Mouse (Mus musculus): ENCODE results near the gene Exosc7.
A peak's percentile ranks its signal among the peaks of the same experiment; 100 is the strongest.

Exosc7 gene

GRCm38 (mm10) chr9:123112805-123113521 lies at the start of gene Exosc7, which contains the start of gene Zdhhc3:
Gene Exosc7, plus strand, starts transcription at chr9:123113215.
Gene Zdhhc3, minus strand, starts transcription at chr9:123113205.
- peak; percentile 95 for DNase-seq

DNA sequence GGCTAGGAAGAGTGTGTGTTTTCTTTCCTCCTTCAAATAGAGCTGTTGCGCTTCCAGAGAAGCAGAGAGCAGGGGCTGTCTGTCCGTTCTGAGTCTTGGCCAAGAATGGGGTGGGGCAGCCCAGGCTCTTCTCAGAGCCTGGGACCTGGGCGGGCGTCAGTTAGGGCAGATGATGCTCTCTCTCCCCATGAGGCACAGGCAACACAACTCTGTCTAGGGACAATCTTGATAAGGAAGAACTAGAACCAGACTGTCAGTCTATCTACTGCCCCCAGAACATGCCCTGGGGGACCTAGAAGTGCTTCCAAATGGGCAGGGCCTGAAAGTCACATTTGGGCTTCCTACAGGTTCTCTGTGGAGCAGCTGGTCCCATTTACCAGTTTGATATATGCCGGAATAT lies 33.9 kb upstream of the Exosc7 start:
- DNase-seq, result no peak

GRCm38 (mm10) chr9:123080355-123080754 lies 32.7 kb upstream of the Exosc7 start:
- no peak for DNase-seq

DNA sequence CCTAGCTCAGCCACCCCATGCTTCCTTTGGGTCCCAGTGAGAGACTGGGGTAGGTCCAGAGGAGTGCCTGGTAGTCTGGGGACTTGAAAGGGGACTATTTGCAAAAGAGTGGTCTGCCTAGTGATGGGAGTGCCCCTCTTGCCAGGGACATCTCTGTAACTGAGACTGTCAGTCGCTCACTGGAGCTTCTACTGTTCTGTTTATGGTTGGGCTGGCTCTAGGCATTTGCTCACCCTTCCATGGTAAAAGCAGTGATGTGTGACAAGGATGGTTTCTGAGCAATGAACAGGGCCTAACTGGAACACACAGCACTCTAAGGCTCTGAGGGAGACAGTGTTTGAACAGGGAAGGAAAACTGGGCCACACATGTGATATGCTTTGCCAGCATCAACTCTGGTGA lies 32.2 kb upstream of the Exosc7 start:
- DNase-seq, result peak; percentile 1

DNA sequence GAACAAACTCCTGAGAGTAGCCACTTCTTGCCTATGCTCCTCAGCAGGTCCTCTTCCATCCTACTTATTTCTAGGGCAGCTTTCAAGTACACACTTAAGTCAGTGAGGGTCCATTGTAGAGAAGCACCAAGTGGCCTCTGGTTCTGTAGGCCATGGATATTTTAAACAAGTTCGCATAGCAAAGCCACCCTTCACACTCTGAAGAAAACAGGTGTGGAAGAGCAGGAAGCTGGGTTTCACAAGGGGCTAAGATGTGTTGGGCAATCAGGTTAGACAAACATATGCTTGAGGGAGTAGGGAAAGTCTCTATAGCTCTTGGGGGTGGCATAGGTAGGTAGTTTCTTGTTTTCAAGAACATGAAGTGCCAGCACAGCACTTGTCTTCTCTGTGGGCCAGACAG lies 27.6 kb upstream of the Exosc7 start:
- DNase-seq, result no peak

- no peak for DNase-seq
Observed at GRCm38 (mm10) chr9:123087558-123087957, 25.5 kb upstream of the Exosc7 start.

- DNase-seq, result no peak
Observed at GRCm38 (mm10) chr9:123090844-123091243, 22.2 kb upstream of the Exosc7 start.

- DNase-seq, result no peak
Observed at GRCm38 (mm10) chr9:123099631-123100455, 13.2 kb upstream of the Exosc7 start.

DNA sequence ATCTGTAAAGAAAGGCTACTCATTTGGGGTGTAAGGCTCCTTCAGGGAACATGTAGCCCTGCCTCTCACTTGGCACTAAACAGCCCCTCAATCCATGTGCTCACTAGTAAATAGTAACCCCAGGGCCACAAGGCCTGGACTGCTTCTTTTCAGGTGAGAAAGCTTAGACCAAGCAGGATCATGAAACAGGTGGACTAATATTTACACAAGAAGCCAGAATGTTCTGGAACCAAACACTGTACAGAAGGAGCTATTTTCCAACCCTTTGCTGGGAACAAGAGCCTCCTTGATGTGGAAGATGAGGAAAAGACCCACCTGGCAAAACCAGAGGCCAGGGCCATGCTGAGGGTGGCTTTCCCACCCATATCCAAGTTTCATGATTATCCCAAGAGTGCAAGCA lies 9.6 kb upstream of the Exosc7 start:
- no peak for DNase-seq

GRCm38 (mm10) chr9:123104362-123104761 lies 8.7 kb upstream of the Exosc7 start:
- DNase-seq, result no peak

DNA sequence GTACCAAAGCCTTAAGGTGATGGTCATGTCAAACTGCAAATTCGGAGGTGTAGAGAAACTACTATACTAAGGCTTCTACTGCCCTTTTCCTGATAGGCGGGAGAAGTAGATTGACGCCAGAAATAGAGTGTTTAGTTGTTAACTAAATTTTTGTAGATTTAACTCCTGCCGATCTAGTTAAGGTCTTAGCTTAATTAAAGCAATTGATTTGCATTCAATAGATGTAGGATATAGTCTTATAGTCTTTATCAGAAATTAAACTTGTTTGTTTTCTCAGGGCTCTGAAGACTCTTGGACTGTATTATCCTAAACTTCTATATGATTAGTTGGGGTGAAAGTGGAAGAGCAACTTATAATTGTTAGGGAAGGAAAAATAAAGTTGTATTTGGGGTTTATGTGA lies 5.8 kb upstream of the Exosc7 start:
- peak; percentile 2 for DNase-seq

DNA sequence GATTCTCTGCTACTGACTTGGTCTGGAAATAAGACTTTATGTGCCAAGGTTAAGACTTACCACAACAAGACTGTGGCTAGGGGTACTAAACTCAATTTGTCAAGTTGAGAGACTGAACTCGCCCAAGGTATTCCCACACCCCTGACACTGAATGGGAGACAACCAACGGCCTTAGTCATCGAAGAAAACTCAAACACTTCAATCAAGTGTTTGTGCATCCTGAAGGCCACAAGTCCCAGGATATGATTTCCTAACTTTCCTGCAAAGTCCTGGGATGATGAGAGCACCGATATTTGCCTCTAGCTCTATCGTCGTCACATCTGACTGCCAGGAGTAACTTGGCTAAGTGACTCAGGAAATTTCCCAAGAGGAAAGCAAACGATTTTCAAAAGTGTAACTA lies 3.8 kb upstream of the Exosc7 start:
- DNase-seq, result no peak

- DNase-seq, result peak; percentile 4
Observed at GRCm38 (mm10) chr9:123111751-123112221, 1.2 kb upstream of the Exosc7 start.

GRCm38 (mm10) chr9:123113931-123114330 lies 916 bp downstream of the Exosc7 start:
- no peak for DNase-seq

DNA sequence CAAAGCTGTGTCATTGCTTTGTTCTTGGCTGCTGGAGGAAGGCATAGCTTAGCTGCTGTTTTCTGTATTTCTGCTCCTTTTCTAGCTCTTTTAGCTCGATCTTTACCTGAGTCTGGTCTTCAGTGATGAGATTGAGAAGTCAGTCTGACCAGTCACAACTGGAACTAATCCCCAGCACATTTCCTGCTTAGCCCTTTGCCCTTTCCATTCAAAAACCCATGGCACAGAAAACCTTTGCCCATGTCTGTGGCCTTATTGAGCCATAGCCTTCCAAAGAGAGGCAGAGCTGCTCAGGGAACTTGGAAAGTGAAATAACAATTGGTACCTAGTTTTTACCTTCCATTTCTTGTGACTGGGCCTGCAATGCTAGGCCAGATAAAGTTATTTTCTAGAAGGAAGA lies 2.6 kb downstream of the Exosc7 start:
- DNase-seq, result no peak

- no peak for DNase-seq
Observed at GRCm38 (mm10) chr9:123123017-123123416, 10.0 kb downstream of the Exosc7 start.

DNA sequence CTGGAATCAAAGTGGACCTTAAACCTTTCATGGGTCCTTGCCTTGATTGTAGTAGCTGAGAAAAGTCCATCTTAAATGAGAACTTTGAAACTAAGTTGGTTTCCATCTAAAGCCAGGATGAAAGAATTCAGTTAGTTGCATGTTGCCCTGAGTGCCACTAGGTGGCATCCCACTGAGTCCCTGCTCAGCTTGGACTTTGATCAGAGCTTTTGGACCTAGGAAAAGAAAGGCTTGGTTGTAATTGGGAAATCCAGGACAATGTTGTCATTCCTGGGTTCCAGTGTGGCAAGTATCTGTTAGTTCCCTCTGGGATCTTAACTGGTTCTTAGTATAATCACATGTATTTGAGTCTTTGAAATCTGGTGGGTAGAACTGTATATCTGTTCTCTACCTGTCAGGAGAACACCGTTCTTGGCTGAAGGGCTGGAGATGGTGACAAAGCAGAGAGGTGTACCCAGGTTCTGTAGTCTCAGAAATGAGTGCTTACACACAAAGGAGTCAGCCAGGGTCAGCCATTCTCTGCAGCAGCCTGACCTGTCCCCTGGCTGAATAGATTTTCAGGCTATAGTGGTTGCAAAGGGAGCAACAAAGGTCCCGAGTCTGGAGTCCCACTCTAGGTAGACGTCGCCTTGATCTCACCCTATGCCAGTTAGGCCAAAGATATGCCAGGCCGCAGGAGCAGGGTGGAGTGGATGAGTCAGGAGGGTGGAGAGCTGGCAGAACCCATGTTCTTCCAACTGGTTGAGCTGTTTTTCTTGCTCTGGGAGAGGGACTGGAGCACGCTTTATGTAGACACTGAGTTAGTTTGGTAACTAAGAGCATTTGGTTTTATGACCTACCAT lies 10.8 kb downstream of the Exosc7 start:
- DNase-seq, result peak; percentile 17

DNA sequence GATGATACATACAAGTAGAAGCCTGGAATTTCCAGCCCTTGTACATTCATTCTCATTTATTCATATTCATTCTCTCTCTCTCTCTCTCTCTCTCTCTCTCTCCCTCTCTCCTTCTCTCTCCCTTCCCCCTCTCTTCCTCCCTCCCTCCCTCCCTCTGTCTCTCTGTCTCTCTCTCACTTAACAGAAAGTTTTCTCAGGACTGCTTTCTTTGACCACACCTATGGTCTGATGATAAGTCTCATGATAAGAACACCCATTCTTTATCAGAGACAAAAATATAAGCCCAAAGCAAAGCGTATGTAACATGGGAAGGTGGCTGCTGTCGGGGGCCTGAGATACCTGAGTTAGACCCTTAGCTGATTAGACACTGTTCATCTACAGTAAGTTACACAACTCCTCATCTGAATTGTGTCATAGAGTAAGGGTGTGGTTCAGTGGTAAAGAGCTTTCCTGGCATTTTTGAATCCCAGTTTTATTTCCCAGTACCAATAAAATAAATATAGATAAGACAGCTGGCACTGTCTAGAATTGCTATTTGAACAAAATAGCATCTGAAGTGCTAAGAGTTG lies 11.5 kb downstream of the Exosc7 start:
- no peak for DNase-seq

- DNase-seq, result no peak
Observed at GRCm38 (mm10) chr9:123127663-123128062, 14.6 kb downstream of the Exosc7 start.

DNA sequence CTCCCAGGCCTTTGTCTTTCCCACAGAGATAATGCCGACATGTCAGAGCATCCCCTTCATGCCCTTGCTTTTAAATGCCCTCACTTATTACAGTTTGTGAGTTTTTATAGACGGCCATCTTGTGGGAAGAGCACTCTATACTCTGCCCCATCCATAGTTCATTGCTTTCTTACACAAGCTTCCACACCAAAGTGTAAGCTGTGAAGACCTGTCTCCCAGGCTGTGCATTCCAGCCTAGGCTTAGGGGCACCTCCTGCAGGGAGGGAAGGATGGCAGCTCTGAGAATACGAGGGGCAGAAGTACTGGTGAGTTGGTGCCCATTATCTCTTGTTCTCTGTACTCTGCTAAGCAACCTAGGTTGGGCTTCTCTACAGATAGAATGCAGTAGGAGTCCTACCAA lies 20.0 kb downstream of the Exosc7 start:
- no peak for DNase-seq

DNA sequence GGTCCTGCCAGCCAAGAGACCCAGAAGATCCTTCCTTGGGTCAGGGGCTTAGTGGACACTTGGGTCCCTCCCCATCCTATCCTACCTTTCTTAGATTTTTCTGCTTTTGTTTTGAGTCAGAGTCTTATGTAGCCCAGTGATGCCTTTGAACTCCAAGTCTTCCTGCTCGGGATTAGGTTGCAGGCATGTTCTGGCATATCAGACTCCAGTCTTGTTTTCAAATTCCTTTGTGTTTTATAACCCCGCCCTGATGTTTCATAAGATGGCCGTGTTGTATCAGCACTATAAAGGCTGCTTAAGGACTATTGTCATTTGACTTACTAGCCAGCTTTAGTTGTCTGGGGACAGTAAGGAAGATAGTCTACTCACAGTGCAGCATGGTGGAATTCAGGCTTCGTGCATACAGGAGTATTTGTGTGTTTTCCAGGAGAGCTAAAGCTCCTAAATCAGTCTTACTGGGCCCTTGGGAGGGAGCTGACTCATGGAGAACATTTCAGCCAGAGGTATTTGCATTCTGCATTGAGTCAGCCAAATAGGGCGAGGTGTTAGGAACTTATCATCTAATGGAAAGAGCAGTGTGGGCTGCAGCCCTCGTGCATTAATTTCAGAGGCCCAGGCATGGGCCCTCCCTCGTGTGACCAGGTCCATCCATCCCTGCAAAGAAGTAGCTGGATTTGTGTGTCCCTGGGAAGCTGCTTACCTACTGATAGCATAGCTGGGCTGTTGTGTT lies 24.1 kb downstream of the Exosc7 start:
- DNase-seq, result no peak

GRCm38 (mm10) chr9:123138891-123139474 lies 26.0 kb downstream of the Exosc7 start:
- DNase-seq, result peak; percentile 28

Data from retina, postnatal 1 day (tissue).